Mouse (Mus musculus): ENCODE measurements around the gene Npm1.

Npm1 gene

DNA sequence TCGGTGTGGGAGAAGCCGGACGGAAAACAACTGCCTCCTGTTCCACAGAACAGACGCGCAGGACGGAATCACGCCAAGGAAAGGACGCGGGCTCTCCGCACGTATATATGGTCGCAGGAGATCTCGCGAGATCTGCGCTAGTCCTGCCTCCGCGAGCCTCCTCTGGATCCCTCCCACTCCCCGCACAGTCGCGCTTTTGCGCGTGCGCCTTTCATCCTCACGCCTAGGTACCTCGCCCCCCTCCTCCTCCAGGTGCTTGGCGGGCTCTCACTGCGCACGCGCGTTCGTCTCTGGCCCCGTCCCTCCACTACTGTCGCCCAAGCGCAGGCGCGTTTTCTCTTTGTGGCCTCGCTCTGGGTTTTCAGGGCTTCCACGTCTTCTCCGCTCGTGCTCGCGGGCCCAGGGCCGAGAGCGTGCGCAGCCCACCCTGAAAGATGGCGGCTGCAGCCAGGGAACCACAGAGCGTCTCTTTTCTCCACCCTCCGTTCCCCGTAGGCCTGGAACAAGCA, at the start of gene Npm1:
Gene Npm1 (minus strand): TSS at position 209 of the 509 bp plus-strand sequence.
- peak; percentile 99 for DNase-seq

DNA sequence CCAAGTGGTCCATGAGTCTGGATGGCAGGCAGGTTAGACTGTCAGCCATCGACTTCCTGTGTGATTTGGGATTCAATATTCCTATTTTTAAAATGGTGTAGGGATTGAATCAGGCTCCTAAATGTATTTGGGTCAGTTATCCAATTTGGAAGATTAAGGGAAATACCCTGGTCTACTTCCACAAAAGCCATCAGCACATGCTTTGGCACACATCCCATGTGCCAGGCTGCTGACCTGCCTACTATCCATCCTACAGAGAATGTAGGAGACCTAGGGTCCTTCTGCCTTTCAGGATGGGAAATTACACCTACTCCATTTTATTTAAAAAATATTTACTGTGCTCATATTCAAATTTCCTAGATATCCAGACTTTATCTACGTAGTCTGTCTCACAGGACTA, 44.4 kb upstream of the Npm1 start:
- DNase-seq = no peak

DNA sequence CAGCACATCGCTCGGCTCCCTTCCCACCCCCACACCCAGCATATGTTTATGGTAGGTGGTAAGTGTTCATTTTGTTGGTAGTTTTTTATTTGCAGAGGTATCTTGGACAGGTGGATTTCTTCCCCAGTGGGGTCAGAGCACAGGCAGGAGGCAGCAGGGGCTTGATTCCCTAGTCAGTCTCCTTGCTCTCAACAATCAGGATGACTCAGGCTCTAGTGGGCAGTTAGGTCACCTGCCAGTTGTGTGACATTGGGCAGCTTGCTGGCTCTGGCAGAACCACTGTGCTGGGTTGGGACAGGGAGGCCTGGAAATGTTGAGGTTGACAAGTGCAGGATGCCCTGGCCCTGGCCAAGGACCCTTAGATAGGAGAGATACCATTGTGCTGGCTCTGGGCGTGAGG, 42.0 kb upstream of the Npm1 start:
- no peak for DNase-seq

DNA sequence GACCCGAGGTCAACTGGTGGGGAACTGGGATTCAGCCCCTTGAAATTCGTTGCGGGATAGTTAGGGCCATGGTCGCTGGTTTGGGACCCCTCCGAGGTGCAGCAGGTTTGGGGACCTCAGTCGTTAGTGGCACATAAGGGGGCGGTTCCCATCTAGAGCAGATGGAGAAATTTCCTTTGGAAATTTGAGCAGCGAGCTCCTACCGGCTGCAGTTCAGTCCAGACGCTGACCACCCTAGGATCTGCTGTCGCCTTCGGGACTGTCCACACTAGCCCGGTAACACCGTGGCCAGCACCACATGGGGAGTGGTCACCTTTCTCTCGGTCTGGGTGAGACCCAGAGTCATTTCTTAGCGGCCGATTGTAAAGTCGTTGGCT, 41.3 kb upstream of the Npm1 start:
- no peak for DNase-seq

DNA sequence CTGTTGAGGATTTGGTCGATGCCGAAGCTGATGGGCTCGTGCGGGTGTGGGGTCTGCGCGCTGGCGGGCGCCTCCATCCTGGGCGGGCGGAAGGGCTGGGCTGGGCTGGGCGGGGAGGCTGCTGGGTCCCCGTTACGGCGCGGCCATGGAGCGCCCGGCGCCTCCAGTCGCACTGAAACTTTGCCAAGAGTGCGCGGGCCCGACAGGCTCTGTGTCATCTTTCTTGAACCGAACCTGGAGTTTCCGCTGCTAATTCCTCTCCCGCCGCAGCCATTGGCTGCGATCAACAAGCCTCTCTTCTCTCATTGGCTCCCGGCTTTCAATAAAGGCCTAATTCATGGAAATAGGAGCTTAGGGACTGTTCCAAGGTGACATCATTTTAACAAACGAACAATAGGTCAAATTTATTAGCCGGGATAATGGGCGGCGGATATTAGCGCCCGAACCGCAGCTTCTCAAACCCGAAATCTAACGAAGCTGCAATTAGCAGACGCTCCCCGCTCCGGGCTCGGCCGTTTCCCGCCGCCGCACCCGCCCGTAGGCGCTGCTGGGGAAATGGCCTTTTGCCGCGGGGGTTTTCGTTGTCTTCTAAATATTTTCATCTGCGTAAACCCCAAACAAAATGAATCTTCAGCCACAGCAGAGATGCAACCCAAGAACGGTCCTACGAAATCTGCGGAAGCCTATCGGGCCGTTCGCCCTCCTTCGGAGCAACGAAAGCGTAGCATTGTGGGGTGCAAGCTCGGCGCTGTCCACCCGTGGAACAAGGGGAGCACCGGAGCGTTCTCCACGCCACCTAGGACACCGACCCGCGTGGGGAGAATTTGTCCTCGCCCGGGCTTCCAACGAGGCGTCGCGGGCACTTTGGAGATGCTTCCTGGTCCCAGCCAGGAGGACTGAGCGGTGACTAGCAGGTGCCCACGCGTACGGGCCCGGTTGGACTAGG, 40.6 kb upstream of the Npm1 start, which contains the start of gene Tlx3:
Gene Tlx3 (minus strand): TSS at position 207 of the 946 bp plus-strand sequence.
- no peak for DNase-seq

DNA sequence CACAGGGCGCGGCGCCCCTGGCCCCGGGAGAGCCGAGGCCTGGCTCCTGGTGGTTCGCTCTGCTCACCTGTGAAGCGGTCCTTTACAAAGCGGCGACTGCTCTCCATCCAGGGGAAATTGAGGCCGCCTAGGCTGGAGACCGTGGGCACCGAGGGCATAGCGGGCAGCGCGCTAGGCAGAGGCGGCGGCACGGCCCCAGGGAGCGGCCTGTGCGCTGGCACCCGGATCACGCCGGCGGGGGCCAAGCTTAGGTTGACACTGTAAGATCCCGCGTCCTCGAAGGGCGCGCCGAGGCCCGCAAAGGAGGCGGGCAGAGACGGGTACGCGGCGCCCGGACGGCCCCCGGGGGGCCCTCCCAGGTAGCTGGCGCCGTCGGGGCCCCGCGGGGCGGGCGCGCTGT, 40.0 kb upstream of the Npm1 start:
- no peak for DNase-seq

DNA sequence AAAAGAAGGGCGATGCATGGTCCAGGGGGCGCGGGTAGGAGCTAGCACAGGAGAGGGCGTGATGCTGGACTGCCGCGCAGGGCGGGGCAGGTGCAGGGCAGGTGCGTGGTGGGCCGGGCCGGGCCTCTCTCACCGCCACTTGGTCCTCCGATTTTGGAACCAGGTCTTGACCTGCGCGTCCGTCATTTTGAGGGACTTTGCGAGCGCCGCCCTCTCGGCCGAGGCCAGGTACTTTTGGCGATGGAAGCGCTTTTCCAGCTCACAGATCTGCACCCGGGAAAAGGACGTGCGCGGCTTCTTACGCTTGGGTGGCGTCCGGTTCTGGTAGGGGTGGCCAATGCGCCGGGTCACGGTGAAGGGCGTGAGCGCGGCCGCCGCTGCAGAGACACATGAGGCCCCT, 39.3 kb upstream of the Npm1 start:
- no peak for DNase-seq

DNA sequence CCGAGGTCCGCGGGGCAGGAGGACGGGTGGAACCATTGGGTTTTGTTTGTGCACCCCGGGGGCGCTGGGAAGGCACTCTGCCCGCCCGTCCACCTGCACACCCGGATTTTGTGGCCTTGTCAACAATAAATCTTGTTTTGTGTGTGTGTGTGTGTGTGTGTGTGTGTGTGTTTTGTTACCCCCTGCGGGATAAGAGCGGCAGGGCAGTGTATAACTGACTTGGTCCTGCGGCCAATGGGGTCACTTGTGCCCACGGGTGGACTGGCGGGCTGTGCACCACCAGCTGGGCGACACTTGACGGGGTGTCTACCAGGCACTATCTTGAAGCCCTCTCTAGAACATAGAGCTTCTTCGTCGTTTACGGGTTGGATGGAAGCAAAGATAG, 38.6 kb upstream of the Npm1 start:
- DNase-seq = no peak

DNA sequence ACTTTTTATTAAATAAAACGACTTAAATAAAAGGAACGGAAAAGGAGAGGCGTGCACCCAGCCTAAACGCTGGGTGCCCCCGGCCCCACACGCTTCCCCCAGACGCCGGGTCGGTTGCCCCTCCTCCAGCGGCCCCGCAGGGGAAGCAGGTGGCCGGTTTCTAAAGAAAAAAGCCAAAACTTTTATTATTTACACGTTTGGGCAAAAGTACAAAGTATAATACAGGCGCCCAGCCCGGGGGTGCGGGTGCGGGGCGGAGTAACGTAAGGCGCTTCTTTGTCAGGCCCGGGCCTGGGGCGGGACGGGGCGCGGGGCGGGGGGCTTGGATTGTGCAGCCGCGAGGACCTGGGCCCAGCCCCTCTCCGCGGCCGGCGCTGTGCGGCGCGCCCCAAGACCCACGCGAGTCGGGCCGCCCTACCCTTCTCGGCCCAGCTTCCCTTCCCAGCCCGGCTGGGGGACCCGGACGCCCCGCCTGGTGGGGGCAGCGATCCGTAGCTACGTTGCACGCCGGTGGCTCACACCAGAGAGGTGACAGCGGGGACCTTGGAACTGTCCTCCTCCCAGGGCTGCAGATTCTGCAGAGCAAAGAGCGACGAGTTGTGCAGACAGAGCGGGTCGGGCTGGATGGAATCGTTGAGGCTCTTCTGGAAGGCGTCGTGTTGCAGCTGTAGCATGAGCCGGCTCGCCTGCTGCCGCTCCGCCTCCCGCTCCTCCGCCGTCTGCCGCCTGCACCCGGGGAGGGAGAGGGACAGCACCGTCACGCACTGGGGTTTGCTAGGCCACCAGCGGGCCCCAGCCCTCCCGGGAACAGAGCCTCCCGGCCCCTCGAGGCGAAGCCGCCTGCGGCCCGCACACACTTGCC, 38.0 kb upstream of the Npm1 start:
- no peak for DNase-seq

DNA sequence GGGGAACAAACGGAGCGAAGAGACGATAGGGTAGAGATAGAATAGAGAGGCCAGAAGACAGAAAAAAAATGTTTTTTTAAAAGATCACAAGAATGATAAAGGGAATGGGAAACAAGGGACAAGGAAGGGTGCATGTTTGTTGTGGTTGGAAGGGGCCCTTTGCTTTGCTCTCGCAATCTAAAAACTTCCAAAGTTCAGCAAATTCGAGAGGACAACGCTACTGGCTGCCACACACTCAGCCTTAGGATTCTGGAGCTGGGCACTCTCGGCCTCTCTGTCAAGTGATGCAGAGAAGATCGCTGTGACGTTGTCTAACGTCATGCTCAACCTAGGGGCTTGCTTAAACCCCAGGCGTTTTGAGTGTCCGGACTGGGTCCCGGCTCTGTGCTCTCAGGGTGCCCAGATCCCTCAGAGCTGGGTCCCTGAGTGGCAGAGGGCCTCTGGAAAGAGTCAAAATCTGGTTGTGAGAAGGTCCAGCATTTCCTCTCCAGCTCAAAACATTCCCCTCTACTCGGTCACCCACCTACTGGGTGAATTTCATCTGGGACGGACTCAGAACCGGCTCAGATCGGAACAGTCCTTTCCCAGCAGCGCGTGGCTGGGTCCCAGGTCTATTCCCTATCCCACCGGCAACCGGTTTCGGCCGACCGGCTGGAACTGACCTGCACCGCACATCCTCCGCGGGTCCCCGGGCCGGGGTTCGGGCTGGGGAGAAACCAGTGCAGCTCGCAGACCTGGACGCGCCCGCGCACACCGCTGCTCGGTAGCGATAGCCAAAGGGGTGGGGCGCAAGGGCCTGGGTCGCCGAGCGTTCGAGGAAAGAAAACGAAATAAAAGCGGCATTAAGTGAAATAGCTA, 37.1 kb upstream of the Npm1 start:
- no peak for DNase-seq

DNA sequence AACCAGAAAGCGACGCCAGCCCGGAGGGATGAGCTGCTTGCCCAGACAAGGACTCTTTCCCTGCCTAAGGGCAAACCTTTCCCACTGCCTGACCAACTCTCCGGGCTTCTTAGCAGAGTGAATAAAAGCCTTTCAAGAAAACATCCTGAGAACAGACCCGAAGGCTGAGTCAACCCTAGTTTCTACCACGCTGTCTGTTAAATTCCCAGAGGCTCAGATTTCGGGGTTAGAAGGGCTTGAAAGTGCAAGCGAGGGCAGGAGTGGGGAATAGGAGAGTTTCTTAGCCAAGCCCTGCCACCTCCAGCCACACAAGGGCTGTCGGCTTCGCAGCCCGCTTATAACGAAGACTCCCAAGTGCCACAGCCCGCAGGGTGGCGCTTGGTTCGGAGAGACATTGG, 36.1 kb upstream of the Npm1 start:
- no peak for DNase-seq

DNA sequence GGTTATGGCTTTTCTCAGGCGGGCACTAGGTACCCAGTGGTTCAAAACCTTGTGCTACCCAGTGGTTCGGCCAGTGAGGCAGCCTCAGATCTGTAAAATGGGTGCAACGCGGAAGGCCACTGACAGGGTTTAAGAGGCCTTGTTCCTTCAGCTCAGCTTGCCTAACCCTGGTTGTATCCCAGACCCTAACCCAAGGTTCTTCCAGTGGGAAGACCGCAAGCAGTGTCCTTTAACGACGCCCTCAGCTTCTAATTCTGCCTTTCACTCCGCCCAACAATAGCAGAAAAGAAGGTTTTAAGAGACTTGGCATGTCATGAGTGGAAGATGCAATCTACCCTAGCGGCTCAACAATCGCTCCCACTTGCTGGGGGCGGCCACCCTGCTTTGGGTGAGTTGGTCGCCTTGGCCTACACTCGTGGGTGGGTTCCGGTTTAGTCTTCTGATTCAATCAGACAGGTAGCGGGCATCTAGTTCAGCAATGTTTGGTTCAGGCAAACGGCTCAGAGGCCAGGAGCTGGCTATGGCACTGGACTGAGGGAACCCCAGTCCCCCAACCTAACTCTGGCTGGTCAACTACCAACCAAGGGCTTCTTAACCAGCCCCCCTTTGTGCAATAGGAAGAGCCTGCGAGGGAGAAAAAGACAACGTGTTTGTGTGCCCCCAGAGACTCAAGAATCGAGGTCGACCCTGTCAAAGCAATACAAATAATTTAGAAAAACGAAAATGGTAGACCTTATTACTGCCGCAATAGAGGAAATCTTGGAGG, 35.5 kb upstream of the Npm1 start:
- DNase-seq = no peak

DNA sequence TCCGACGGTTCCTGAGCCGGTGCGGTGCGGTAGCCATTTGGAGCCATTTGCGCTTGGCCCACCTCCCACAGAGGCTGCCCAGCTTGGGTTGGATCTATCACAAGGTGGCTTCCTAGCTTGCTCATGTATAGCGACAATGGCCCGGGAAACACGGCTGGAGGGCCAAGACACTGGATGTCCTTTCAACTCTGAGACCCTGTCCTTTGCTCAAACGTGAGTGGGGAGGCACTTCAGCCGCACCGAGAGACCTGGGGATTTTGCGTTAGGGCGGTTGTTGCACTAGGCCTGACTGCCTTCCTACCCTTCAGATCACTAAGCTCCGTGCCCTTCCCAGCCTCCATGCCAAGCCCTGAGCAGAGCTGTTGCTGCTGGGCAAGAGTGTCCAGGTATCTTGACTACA, 34.7 kb upstream of the Npm1 start:
- no peak for DNase-seq

DNA sequence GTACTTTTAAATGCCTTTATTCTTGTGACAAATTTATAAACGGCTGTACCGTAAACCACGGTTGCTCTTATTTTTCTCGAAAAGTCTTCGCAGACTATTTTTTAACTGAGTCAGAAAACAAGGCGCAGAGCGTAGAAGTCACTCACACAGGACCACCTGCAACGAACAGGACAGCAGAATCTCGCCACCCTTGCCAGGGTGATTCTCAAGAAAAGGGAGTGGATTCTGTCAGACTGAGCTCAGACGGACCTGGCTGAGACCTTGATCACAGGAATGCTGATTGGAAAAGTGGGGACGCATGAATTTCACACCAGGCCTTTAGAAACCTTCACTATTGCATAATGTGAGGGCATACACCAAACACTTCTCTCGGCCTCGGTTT, 34.1 kb upstream of the Npm1 start:
- no peak for DNase-seq

DNA sequence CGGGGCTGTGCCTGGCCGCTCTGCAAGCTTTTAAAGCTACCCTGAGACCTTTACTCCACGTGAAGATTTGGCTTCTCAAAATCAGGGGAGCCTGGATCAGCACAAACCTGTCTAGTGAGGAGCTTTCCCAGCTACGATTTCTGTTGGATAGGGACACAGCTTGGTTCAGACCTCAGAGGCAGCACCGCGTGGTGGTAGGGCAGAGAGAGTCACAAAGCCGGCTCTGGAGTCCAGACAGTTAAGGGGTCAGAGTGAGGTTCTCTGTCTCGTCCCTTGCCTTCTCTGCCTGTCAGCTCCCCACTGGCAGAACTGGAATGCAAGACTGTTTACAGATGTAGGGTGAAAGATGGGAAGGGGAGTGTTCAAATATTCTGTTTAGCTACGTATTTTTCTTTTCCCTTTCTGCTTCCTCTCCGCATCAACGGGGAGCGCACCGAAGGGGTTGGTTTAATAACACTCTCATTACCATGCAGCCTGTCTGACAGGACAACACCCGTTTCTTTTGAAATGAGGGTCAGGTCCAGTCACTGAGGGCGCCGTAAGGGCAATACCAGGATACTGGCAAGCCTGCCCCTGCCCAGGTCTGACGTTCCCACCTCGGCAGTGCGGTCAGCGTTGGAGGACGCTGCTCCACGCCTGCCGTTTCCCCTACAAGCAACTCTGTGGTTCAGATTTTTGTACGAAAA, 33.6 kb upstream of the Npm1 start:
- no peak for DNase-seq

DNA sequence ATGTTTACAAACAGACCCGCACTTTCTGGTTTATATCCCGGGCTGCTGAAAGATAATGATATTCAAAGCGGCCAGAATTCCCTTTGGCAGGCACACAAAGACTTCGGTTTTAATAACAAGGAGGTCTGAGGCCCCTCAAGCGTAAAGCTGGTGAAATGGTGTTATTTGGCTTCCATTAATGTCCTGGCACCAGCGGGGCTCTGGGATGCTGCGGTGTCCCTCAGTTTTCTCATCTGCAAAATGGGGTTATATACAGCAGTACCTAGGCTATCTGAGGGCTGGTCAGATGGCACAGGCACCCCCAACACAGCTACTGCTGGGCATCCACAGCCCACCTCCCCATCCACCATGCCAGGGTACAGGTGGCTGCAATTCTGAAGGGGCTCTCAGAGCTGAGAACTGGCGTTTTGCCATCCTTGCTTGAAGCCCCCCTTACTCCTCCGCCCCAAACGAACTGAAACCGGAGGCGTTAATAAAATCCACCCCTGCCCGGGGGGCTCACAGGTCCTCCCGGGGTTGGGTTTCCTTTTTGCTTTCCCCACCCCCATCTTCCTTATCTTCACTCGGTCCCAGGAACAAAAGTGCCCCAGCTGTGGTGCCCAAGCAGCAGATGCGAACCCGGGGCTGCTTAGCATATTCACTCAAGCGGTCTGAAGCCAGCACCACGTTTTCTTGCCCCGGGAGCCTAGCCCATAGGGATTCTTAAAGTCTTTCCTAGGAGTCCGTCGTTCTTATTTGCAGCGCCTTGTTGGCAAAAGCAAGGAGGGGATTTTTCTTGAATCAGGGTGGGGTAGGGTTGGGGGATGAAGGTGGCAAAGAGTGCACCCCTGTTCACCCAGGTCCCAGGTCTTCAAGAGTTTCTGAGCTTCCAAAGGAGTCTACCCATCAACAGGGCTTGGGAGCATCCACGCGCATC, 32.8 kb upstream of the Npm1 start:
- no peak for DNase-seq

DNA sequence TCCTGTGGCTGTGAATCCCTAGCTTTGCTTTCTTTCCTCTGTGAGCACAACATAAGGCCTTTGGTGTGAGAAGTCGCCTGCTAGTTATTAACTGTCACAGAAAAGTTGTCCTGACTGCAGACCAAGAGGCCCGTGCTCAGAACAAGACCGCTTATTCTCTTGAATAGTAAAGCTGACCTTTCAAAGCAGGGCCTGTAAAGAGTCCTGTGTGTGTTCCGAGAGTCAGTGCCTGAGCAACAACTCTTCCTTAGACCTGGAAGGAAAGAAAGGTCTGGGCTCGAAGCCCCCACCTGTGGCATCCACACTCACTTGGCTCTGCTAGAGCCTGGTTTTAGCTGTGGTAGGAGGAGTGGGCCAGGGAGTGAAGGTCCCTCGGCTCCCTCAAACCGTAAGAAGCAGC, 32.1 kb upstream of the Npm1 start:
- DNase-seq = no peak

DNA sequence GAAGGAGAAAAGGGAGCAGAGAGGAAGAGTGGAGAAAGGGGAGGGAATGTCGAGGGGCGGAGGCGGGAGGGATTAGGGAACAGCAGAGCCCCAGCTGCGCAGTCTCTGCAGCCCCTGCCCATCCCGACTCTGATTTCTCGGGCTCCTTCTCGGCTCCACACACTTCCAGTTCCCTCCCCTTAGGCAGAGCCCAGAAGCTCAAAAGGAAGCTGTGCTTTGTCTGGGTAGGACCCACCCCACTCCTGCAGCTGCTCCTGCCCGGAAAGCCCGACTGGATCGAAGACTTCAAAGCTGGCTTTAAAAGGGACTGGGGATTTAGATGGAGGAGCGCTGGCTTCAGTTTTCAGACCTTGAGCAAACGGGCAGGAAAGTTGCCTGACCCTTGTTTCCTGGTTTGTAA, 30.7 kb upstream of the Npm1 start:
- DNase-seq = no peak

DNA sequence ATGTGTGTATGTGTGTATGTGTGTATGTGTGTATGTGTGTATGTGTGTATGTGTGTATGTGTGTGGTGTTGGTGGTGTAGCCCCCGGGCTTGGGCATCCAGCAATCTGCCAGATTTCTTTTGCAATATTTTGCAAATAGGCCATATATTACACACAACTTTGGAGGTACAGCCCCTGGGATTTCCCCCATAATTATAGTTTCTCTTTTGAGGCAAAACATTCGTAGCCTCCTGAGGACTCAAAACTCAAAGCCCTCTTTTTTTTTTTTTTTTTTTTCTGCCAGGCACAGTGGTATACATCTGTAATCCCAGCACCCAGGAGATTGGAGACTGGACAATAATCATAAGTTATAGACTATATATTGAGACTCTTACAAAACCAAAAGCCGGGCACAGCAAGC, 18.8 kb upstream of the Npm1 start:
- DNase-seq = no peak

DNA sequence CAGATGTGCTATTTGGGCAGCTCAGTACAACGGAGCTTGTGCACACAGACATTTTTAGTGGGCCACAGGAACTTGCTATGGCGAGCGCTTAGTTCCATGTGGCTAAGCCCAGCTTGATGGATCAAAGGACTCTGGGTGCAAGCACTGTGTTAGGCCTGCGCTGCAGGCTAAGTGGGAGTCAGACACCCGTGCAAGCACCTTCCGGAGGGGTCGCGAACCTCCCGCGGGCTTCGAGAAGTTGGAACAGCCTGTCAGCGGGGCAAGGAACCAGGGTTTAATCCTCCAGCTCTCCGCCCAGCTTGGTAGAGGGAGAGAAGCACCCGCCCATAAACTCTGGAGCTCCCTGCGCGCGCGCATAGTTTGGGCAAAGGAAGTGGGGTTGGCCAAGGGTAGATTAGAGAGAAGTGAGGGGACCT, 17.7 kb upstream of the Npm1 start:
- DNase-seq = no peak

All from lung, postnatal 10 days (tissue).